Mouse (Mus musculus) ZHBTc4 (cell line): ENCODE data around the gene Tdpoz1.
A peak's percentile ranks its signal among the peaks of the same experiment; 100 is the strongest.
"Not testable (repeated sequence)": the region's sequence is repeated elsewhere in the genome, so short reads cannot be mapped to it uniquely, and the experiment has no call there.

Experiments used
- DNase-seq: peaks from one replicate; pipeline ENCODE4 v3.0.0-alpha.2; 2011; ENCODE audit warnings: low read depth, low spot score

Tdpoz1 gene

DNA sequence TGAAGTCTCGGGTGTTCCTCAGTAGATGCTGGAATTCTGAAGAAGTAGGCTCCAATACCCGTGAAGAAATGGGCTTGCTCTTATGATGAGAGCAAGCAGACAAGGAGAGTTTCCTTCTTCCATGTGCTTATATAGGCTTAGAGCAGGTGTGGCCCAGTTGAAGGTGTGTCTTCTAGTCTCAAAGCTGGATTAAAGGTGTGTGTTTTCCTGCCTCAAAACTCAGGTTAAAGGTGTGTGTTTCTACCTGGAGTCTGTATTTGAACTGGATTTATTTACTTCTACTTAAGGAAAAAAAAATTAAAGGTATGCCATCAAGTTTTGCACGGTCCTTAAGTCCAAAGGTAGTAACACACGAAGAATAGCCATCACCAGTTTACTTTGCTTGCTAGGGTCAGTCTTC is at the start of gene Tdpoz1:
Gene Tdpoz1 (minus strand): TSS at position 101 of the 400 bp plus-strand sequence.
- DNase-seq: not testable (repeated sequence)

DNA sequence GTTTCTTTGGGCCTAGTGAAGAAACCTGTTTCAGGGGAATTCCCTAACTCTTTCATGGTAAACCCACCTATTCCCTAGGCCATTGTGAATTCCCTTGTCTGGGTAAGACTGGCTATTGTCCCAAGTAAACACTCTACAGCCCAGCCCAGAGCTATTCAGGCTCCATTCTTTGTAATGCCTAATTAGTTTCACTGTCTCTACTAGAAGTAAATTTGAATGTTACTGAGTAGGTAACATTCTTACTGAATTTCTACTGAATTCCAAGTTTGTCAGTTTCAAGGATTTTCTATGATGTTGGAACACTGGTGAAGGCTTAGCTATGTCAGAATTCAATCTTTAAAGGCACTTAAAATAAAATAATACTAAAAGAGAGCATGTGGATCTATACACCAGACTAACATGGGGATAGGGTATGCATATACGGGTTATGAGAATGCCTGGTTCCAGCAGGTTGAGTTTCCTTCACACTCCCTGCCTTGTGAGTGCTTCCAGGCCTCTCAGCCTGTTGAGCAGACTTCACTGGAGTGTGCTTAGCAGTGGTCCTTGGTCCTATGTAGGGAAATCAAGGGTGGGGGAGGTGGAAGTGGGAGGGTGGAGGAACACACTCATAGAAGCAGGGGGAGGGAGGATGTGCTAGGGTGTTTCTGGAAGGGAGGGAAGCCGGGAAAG is 33.0 kb upstream of the Tdpoz1 start:
- DNase-seq: peak; percentile 69

DNA sequence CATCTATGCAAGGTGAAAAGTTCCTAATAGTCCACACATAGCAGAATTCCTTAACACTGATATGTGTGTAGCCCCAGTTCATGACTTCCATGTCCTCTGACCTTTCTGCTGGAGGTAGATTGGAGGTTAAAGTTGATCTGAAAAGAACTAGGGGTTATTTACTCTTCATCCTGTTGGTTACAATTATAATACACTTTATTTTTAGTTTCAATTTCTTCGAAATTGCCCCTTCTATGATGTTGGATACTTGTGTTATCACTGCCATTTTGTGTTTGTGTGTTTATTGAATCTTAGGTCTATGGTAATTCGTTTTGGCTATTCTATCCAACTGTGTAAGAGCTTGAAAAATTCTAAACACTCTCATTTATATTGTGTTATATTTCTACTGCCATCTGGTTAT is 16.9 kb upstream of the Tdpoz1 start, which contains the start of gene Gm37596:
Gene Gm37596 (minus strand): TSS at position 101 of the 400 bp plus-strand sequence.
- DNase-seq: not testable (repeated sequence)

DNA sequence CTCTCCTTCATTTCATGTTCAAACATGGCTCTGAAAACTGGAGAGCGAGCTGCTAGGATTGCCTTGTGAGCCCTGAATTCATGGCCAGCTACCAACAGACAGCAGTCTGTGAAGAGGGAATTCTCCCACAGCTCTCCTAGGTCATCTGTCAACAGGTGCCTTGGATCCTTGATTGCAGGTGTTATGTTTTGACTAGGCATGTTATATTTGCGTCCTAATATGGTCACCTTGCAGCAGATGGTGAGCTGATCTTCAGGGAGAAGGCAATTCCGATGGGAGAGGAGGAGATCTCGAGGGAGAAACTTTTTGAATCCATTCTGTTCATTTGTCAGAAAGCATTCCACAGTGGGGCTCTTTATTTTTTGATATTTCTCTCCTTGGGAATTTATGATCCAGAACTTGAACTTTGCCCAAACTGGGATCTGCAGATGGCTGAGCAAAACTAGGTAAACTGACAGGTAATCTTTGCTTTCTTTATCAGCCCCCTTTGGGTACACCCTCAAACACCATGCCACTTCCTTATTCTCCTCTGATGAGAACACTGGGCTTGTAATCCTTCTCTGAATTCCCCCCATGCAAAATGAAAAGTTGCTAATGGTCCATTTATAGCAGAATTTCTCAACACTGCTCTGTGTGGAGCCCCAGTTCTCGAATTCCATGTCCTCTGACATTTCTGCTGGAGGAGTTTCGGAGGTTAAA is 5.2 kb downstream of the Tdpoz1 start:
- not testable (repeated sequence) for DNase-seq

DNA sequence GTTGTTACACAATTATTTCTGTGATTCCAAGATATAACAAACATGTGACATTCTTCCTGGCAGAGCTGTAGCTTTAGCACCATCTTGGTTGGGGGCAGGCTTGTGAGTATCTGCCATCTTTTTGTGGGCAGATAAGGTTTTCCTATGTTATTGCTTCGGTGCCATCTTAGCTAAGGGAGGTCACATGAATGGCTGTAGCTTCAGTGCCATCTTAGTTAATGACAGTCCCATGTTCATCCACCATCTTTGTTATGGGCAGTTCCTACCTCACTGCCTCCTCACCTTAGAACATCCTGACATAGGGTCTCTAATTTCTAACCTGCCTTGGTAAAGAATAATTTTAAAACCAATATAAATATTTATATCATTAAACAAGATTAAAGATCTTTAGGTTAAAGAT is 21.9 kb downstream of the Tdpoz1 start:
- peak; percentile 21 for DNase-seq

DNA sequence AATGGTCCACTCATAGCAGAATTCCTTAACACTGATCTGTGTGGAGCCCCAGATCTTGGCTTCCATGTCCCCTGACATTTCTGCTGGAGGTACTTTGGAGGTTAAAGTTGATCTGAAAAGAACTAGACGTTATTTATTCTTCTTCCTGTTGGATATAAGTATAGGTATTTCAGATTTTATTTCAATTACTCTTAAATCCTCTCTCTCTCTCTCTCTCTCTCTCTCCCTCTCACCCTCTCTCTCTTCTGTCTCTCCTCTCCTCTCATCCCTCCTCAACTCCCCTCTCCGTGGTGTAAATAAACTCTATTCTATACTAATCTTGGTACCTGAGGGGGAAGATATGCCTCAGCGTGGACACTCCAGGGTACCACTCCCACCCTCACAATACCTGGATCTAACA is 23.5 kb downstream of the Tdpoz1 start, which contains the start of gene Tdpoz2:
Gene Tdpoz2 (minus strand): TSS at position 101 of the 400 bp plus-strand sequence.
- DNase-seq: no peak

DNA sequence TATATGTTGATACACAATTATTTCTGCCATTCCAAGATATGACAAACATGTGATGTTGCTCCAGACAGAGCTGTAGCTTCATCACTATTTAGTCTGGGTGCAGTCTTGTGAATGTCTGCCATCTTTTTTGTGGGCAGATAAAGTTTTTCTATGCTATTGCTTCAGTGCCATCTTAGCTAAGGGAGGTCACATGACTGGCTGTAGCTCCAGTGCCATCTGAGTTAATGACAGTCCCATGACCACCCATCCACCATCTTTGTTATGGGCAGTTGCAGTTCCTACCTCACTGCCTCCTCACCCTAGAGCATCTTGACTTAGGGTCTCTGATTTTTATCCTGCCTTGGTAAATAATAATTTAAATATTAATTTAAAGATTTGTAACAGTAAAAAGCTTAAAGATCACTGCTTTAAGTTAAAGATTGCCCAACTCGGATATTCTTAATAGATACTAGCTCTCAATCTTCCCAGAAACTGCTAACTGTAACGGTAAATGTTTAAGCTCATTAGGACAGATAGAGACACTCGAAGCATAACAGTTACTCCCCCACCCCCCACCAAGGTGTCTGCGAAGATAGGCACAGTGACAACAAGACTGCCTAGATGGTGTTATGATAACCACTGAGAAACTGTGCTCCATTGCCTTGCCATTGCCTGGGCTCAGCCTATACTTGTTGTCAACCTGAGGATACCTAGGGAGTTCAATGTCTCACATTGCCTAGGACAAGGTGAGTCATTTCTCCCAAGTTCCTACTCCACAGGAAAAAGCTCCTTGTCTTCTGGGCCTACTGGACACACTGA is 45.0 kb downstream of the Tdpoz1 start:
- DNase-seq: not testable (repeated sequence)
